Mouse (Mus musculus): ENCODE measurements at regions not wholly inside any gene's neighbourhood (a gene's known extent, or its start where the extent isn't known, plus 50 kb on each side); places are given as distances from the start of the nearest gene placed in this dataset.

DNA sequence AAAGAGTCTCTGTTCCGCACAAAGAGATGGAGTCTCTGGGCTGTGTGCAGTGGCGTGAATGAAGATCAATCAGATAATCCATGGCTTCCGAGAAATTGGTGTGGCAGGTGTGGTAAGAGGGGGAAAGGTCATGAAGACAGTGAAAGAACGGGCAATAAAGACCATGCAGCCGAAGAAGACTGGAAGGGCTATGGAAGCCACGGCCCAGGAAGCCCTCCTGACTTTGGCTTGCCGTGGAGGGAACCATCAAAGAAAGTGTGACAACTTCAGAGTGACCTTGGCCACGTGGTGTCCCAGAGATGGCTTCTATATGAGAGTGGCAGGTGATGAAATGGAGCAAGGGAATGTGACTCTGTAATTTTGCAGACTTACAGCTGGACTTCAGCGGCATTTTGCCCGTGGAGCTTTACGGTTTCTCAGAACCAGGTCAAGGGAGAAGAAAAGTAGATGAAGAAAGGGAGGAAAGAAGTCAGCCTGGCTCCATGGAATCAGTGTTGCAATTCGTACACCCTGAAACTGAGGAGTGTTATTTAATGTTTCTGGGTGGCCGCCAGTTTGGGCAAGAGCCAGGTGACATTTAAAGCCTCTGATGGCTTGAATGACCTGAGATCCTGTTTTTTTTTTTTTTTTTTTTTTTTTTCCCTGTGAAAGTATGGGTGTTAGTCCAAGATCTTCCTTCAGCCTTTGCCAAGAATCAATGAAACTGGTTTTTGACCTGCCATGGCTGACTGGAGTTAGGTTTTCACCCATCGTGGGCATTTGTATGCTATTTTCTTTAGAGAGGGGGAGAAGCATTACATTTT is 76.4 kb downstream of the Phlda1 start:
- TF ChIP-seq MYC (IDR thresholded peaks at IDR 0.05; ENCODE audit: low read depth, low read length) (no peak), CHD1 (IDR thresholded peaks at IDR 0.05; ENCODE audit: low read depth, low read length) (no peak), CTCF (conservative IDR thresholded peaks at IDR 0.05 in 1 of 2, IDR thresholded peaks at IDR 0.05 in 1 of 2; ENCODE audit: low read depth in 2 of 2, low read length in 2 of 2) (no peak)
